Mouse (Mus musculus): ENCODE data around the gene Cldn6.

Gene Cldn6

GRCm38 (mm10) chr17:23679127-23679835, at the start of gene Cldn6:
Gene Cldn6, plus strand, starts transcription at chr17:23679249.
- no peak for DNase-seq (ENCODE audit: low spot score in 2 of 2)

- DNase-seq (ENCODE audit: low spot score in 2 of 2) = peak; percentile 57 to 86
Measured at GRCm38 (mm10) chr17:23630195-23631020, 48.6 kb upstream of the Cldn6 start.

GRCm38 (mm10) chr17:23631241-23631640, 47.8 kb upstream of the Cldn6 start:
- no peak for DNase-seq (ENCODE audit: low spot score in 2 of 2)

- DNase-seq (ENCODE audit: low spot score in 2 of 2) = no peak
Measured at GRCm38 (mm10) chr17:23644613-23645495, 34.2 kb upstream of the Cldn6 start, which contains the start of gene Mmp25. Gene Mmp25, minus strand, starts transcription at chr17:23645277.

- DNase-seq (ENCODE audit: low spot score in 2 of 2) = no peak
Measured at GRCm38 (mm10) chr17:23645894-23646293, 33.2 kb upstream of the Cldn6 start.

GRCm38 (mm10) chr17:23651363-23651762, 27.7 kb upstream of the Cldn6 start:
- DNase-seq (ENCODE audit: low spot score in 2 of 2) = no peak

GRCm38 (mm10) chr17:23653324-23653723, 25.7 kb upstream of the Cldn6 start:
- no peak for DNase-seq (ENCODE audit: low spot score in 2 of 2)

GRCm38 (mm10) chr17:23654001-23654400, 25.0 kb upstream of the Cldn6 start:
- DNase-seq (ENCODE audit: low spot score in 2 of 2) = no peak

- no peak for DNase-seq (ENCODE audit: low spot score in 2 of 2)
Measured at GRCm38 (mm10) chr17:23654410-23654809, 24.6 kb upstream of the Cldn6 start.

- DNase-seq (ENCODE audit: low spot score in 2 of 2) = no peak
Measured at GRCm38 (mm10) chr17:23658450-23658849, 20.6 kb upstream of the Cldn6 start.

- DNase-seq (ENCODE audit: low spot score in 2 of 2) = peak in 1 of 2 experiments; percentile 49
Measured at GRCm38 (mm10) chr17:23660117-23660875, 18.8 kb upstream of the Cldn6 start, which contains the start of gene Bicdl2. Gene Bicdl2, plus strand, starts transcription at chr17:23660506.

- DNase-seq (ENCODE audit: low spot score in 2 of 2) = no peak
Measured at GRCm38 (mm10) chr17:23660876-23661200, 18.2 kb upstream of the Cldn6 start.

- peak in 1 of 2 experiments; percentile 43 for DNase-seq (ENCODE audit: low spot score in 2 of 2)
Measured at GRCm38 (mm10) chr17:23661526-23661925, 17.5 kb upstream of the Cldn6 start.

- DNase-seq (ENCODE audit: low spot score in 2 of 2) = peak in 1 of 2 experiments; percentile 44
Measured at GRCm38 (mm10) chr17:23664556-23665021, 14.5 kb upstream of the Cldn6 start.

GRCm38 (mm10) chr17:23665511-23665910, 13.5 kb upstream of the Cldn6 start:
- no peak for DNase-seq (ENCODE audit: low spot score in 2 of 2)

- DNase-seq (ENCODE audit: low spot score in 2 of 2) = no peak
Measured at GRCm38 (mm10) chr17:23670516-23671074, 8.5 kb upstream of the Cldn6 start.

GRCm38 (mm10) chr17:23671519-23671918, 7.5 kb upstream of the Cldn6 start:
- no peak for DNase-seq (ENCODE audit: low spot score in 2 of 2)

GRCm38 (mm10) chr17:23672761-23673160, 6.3 kb upstream of the Cldn6 start:
- no peak for DNase-seq (ENCODE audit: low spot score in 2 of 2)

GRCm38 (mm10) chr17:23673424-23674073, 5.5 kb upstream of the Cldn6 start, which contains the start of the genes Hcfc1r1 and Thoc6:
Gene Hcfc1r1, plus strand, starts transcription at chr17:23673596.
Gene Thoc6, minus strand, starts transcription at chr17:23673882.
- peak; percentile 90 to 92 for DNase-seq (ENCODE audit: low spot score in 2 of 2)

All from thymus, postnatal 10 days (tissue).